Mouse (Mus musculus) midbrain, postnatal 0 days (tissue): Measurements from ENCODE around the gene Acbd4. TPM values are rescaled to one million over a fixed set of nuclear protein-coding genes. Genes with fewer than 3 reads are reported as not detected.

ENCODE experiments used
- ATAC-seq: fragments of 200-750 bp; cut with Nextera tagmentation; 2 replicates; pipeline ENCODE4 v1.8.0; 2017; ENCODE audit warnings: moderate number of reproducible peaks, mild to moderate bottlenecking, moderate TSS enrichment, moderate library complexity; ENCODE audit not compliant: low FRiP score
- DNase-seq: peaks from one replicate; pipeline ENCODE4 v3.0.0-alpha.2; 2015; ENCODE audit warnings: low spot score
- H3K27ac ChIP-seq: fragments of 300-500 bp; sonication (generic); 2 replicates; pipeline ENCODE4 v1.5.1; 2014; ENCODE audit warnings: low read depth, mild to moderate bottlenecking, low read length, mixed read lengths
- H3K27me3 ChIP-seq: fragments of 300-500 bp; sonication (generic); 2 replicates; pipeline ENCODE4 v1.6.1; 2014; ENCODE audit warnings: low read length, control low read depth, mixed read lengths; ENCODE audit not compliant: insufficient read depth
- H3K36me3 ChIP-seq: fragments of 300-500 bp; sonication (generic); 2 replicates; pipeline ENCODE4 v1.6.1; 2014; ENCODE audit warnings: low read length, control low read depth, mixed read lengths; ENCODE audit not compliant: insufficient read depth
- H3K4me1 ChIP-seq: fragments of 300-500 bp; sonication (generic); 2 replicates; pipeline ENCODE4 v1.6.1; 2014; ENCODE audit warnings: mild to moderate bottlenecking, control low read depth, antibody characterized with exemption, low read length, mixed read lengths; ENCODE audit not compliant: insufficient read depth
- H3K4me2 ChIP-seq: fragments of 300-500 bp; sonication (generic); 2 replicates; pipeline ENCODE4 v1.6.1; 2014; ENCODE audit warnings: low read depth, mild to moderate bottlenecking, low read length, mixed read lengths; ENCODE audit not compliant: poor library complexity, severe bottlenecking
- H3K4me3 ChIP-seq: fragments of 300-500 bp; sonication (generic); 2 replicates; pipeline ENCODE4 v1.5.1; 2014; ENCODE audit warnings: low read depth, mild to moderate bottlenecking, low read length, moderate library complexity
- H3K9ac ChIP-seq: fragments of 300-500 bp; sonication (generic); replicated peaks from 2 replicates; pipeline ENCODE4 v1.6.1; 2014; ENCODE audit warnings: mild to moderate bottlenecking, low read length, moderate library complexity, mixed read lengths; ENCODE audit not compliant: poor library complexity, severe bottlenecking
- H3K9me3 ChIP-seq: fragments of 300-500 bp; sonication (generic); 2 replicates; pipeline ENCODE4 v1.6.1; 2016; ENCODE audit warnings: low read length, control low read depth
- CTCF ChIP-seq: IDR thresholded peaks from 2 replicates; pipeline ENCODE4 v1.5.1; 2016; ENCODE audit warnings: antibody characterized with exemption, mild to moderate bottlenecking
- WGBS: fragments of 180-500 bp; shearing (Covaris S2); extraction: QIAGEN DNeasy Blood & Tissue Kit; methylation state at CpG from one replicate; pipeline ENCODE4 v1.1.7; 2014; 5-methylcytosine and 5-hydroxymethylcytosine counted together
- polyA plus RNA-seq: library from polyadenylated mRNA; unstranded; fragments of >200 nt; fragmentation: Nextera tagmentation; extraction: Ambion mirVana; gene quantifications from 2 replicates; pipeline ENCODE4 v1.2.1, GENCODE M21; 2015
- total RNA-seq: library from RNA; depleted of rRNA; stranded (reverse); fragments of >200 nt; gene quantifications from 2 replicates; pipeline ENCODE4 v1.2.3, GENCODE M21; 2014; rRNA removed

Gene Acbd4
- total and polyA plus RNA-seq, 2 experiments from 2014 or later, result 17.5 to 22.9 TPM

GRCm38 (mm10) chr11:103146386-103146785 lies 44.9 kb downstream of the Acbd4 start:
- Histone ChIP-seq H3K4me2 (no peak overlapping the region), H3K27ac (no peak overlapping the region), H3K4me3 (no peak overlapping the region), H3K27me3 (no peaks in the 10 kb centered on the region), H3K4me1 (peaks cover 12% of the 10 kb centered on the region; the same call in 1 of the 2 replicates), H3K9me3 (no peaks in the 10 kb centered on the region), H3K36me3 (no peaks in the 10 kb centered on the region), H3K9ac (no peak overlapping the region)
- DNase-seq (no peak), ATAC-seq (no peak)
- WGBS, result 88% methylated on average over 4 of the region's 4 CpGs
- TF ChIP-seq CTCF, result no peak

- no peak for DNase-seq
- TF ChIP-seq CTCF, result no peak
- H3K9me3 ChIP-seq, result no peaks in the 10 kb centered on the region
- H3K4me2 ChIP-seq, result no peak overlapping the region
- WGBS, result 69% methylated on average over 4 of the region's 4 CpGs
- H3K4me3 ChIP-seq, result no peak overlapping the region
- no peak overlapping the region for H3K9ac ChIP-seq
- ATAC-seq, result no peak
- no peak overlapping the region for H3K27ac ChIP-seq
- peaks cover 5% of the 10 kb centered on the region; the same call in 1 of the 2 replicates for H3K4me1 ChIP-seq
- H3K27me3 ChIP-seq, result no peaks in the 10 kb centered on the region
- H3K36me3 ChIP-seq, result no peaks in the 10 kb centered on the region
Measured at GRCm38 (mm10) chr11:103147766-103148165, 46.3 kb downstream of the Acbd4 start.

- no peak for DNase-seq
- Histone ChIP-seq H3K9me3 (no peaks in the 10 kb centered on the region), H3K4me1 (no peaks in the 10 kb centered on the region), H3K27ac (no peak overlapping the region), H3K27me3 (no peaks in the 10 kb centered on the region), H3K36me3 (no peaks in the 10 kb centered on the region), H3K4me3 (no peak overlapping the region), H3K9ac (no peak overlapping the region), H3K4me2 (no peak overlapping the region)
- ATAC-seq, result no peak
- TF ChIP-seq CTCF, result no peak
- WGBS, result 96% methylated on average over 4 of the region's 4 CpGs
Measured at GRCm38 (mm10) chr11:103149771-103150170, 48.3 kb downstream of the Acbd4 start.

GRCm38 (mm10) chr11:103158621-103159478 lies 57.4 kb downstream of the Acbd4 start:
- no peak overlapping the region for H3K9ac ChIP-seq
- H3K9me3 ChIP-seq, result no peaks in the 10 kb centered on the region
- H3K4me2 ChIP-seq, result peak overlapping the region; percentile 15
- H3K27me3 ChIP-seq, result no peaks in the 10 kb centered on the region
- no peaks in the 10 kb centered on the region for H3K36me3 ChIP-seq
- peak; percentile 89 for ATAC-seq
- H3K4me1 ChIP-seq, result no peaks in the 10 kb centered on the region
- peak; percentile 89 for DNase-seq
- no peak overlapping the region for H3K4me3 ChIP-seq
- WGBS, result 2% methylated on average over 25 of the region's 25 CpGs
- H3K27ac ChIP-seq, result no peak overlapping the region
- TF ChIP-seq CTCF, result peak; percentile 88

- Histone ChIP-seq H3K4me2 (no peak overlapping the region), H3K36me3 (no peaks in the 10 kb centered on the region), H3K27me3 (no peaks in the 10 kb centered on the region), H3K9me3 (no peaks in the 10 kb centered on the region), H3K27ac (no peak overlapping the region), H3K9ac (no peak overlapping the region), H3K4me1 (no peaks in the 10 kb centered on the region), H3K4me3 (no peak overlapping the region)
- ATAC-seq, result no peak
- no peak for DNase-seq
- TF ChIP-seq CTCF, result no peak
- 92% methylated on average over 11 of the region's 11 CpGs for WGBS
Measured at GRCm38 (mm10) chr11:103160738-103161137, 59.3 kb downstream of the Acbd4 start.

- no peak; the same call in 1 of the 2 replicates for TF ChIP-seq CTCF
- no peak for DNase-seq
- H3K9me3 ChIP-seq, result no peaks in the 10 kb centered on the region
- no peak for ATAC-seq
- no peak overlapping the region for H3K4me2 ChIP-seq
- no peak overlapping the region for H3K9ac ChIP-seq
- no peaks in the 10 kb centered on the region for H3K36me3 ChIP-seq
- no peak overlapping the region for H3K27ac ChIP-seq
- no peaks in the 10 kb centered on the region for H3K4me1 ChIP-seq
- no peak overlapping the region for H3K4me3 ChIP-seq
- 81% methylated on average over 6 of the region's 7 CpGs for WGBS
- no peaks in the 10 kb centered on the region for H3K27me3 ChIP-seq
Measured at GRCm38 (mm10) chr11:103161449-103161848, 60.0 kb downstream of the Acbd4 start.

Other genes with a start within 250 kb of the Acbd4 start
- 63.0 and 69.8 TPM in 2 replicates for gene Eftud2, start 220.7 kb upstream of the Acbd4 start, total RNA-seq
- gene Eftud2, start 220.7 kb upstream of the Acbd4 start, polyA plus RNA-seq, result 104 and 105 TPM in 2 replicates
- gene Ccdc103, start 220.5 kb upstream of the Acbd4 start, total RNA-seq, result 0.33 and 1.6 TPM in 2 replicates
- gene Ccdc103, start 220.5 kb upstream of the Acbd4 start, polyA plus RNA-seq, result 1.7 and 1.8 TPM in 2 replicates
- gene Fam187a, start 216.5 kb upstream of the Acbd4 start, total RNA-seq, result not detected in 2 replicates
- gene Fam187a, start 216.5 kb upstream of the Acbd4 start, polyA plus RNA-seq, result 0.12 TPM in 1 of 2 replicates, not detected in the other
- gene Gfap, start 200.8 kb upstream of the Acbd4 start, total RNA-seq, result 19.5 and 36.4 TPM in 2 replicates
- 20.6 and 24.3 TPM in 2 replicates for gene Gfap, start 200.8 kb upstream of the Acbd4 start, polyA plus RNA-seq
- 3.8 and 6.3 TPM in 2 replicates for gene Kif18b, start 176.6 kb upstream of the Acbd4 start, total RNA-seq
- gene Kif18b, start 176.6 kb upstream of the Acbd4 start, polyA plus RNA-seq, result 0.46 and 0.60 TPM in 2 replicates
- 45.6 and 52.8 TPM in 2 replicates for gene C1ql1, start 155.0 kb upstream of the Acbd4 start, total RNA-seq
- 15.8 and 16.9 TPM in 2 replicates for gene C1ql1, start 155.0 kb upstream of the Acbd4 start, polyA plus RNA-seq
- gene Nmt1, start 73.5 kb upstream of the Acbd4 start, total RNA-seq, result 48.6 and 56.3 TPM in 2 replicates
- 39.1 and 40.5 TPM in 2 replicates for gene Nmt1, start 73.5 kb upstream of the Acbd4 start, polyA plus RNA-seq
- gene Dcakd, start 73.3 kb upstream of the Acbd4 start, total RNA-seq, result 154 and 191 TPM in 2 replicates
- 165 and 173 TPM in 2 replicates for gene Dcakd, start 73.3 kb upstream of the Acbd4 start, polyA plus RNA-seq
- gene Plcd3, start within 50 bp of the Acbd4 start, total RNA-seq, result 9.4 and 9.7 TPM in 2 replicates
- gene Plcd3, start within 50 bp of the Acbd4 start, polyA plus RNA-seq, result 4.7 and 4.9 TPM in 2 replicates
- 15.5 and 19.1 TPM in 2 replicates for gene Hexim1, start 14.5 kb downstream of the Acbd4 start, total RNA-seq
- 3.2 and 4.5 TPM in 2 replicates for gene Hexim1, start 14.5 kb downstream of the Acbd4 start, polyA plus RNA-seq
- 46.3 and 57.8 TPM in 2 replicates for gene Hexim2, start 30.7 kb downstream of the Acbd4 start, total RNA-seq
- gene Hexim2, start 30.7 kb downstream of the Acbd4 start, polyA plus RNA-seq, result 38.0 and 40.5 TPM in 2 replicates
- gene Fmnl1, start 69.4 kb downstream of the Acbd4 start, total RNA-seq, result 12.0 and 14.3 TPM in 2 replicates
- gene Fmnl1, start 69.4 kb downstream of the Acbd4 start, polyA plus RNA-seq, result 7.3 and 9.5 TPM in 2 replicates
- 0.61 TPM in 1 of 2 replicates, not detected in the other for gene 1700023F06Rik, start 106.9 kb downstream of the Acbd4 start, total RNA-seq
- gene 1700023F06Rik, start 106.9 kb downstream of the Acbd4 start, polyA plus RNA-seq, result 4.3 and 4.9 TPM in 2 replicates
- 1.4 and 1.9 TPM in 2 replicates for gene Spata32, start 116.8 kb downstream of the Acbd4 start, total RNA-seq
- gene Spata32, start 116.8 kb downstream of the Acbd4 start, polyA plus RNA-seq, result 1.2 and 1.5 TPM in 2 replicates
- 4.8 and 6.1 TPM in 2 replicates for gene Map3k14, start 165.8 kb downstream of the Acbd4 start, total RNA-seq
- gene Map3k14, start 165.8 kb downstream of the Acbd4 start, polyA plus RNA-seq, result 1.5 and 1.7 TPM in 2 replicates